Mouse (Mus musculus) C2C12 (cell line): ENCODE data around the gene Def8.

Source experiments
- CEBPB ChIP-seq: IDR thresholded peaks from one replicate; pipeline ENCODE4 v1.6.1; 2011; ENCODE audit warnings: low read depth, mild to moderate bottlenecking, control low read depth, moderate library complexity
- CTCF ChIP-seq: IDR thresholded peaks from one replicate; pipeline ENCODE4 v1.5.1; 2011; ENCODE audit not compliant: control insufficient read depth, insufficient read depth, insufficient read length
- FOSL1 ChIP-seq: IDR thresholded peaks from one replicate; pipeline ENCODE4 v1.8.0; 2011; ENCODE audit warnings: mild to moderate bottlenecking, low read length; ENCODE audit not compliant: poor library complexity, insufficient read depth, severe bottlenecking
- MAX ChIP-seq: IDR thresholded peaks from one replicate; pipeline ENCODE4 v1.6.1; 2011; ENCODE audit warnings: mild to moderate bottlenecking, control low read depth
- MYOG ChIP-seq: IDR thresholded peaks from one replicate; pipeline ENCODE4 v1.6.1; 2011; ENCODE audit not compliant: control insufficient read depth, insufficient read length; ENCODE audit errors: extremely low read depth
- USF1 ChIP-seq: IDR thresholded peaks from one replicate; pipeline ENCODE4 v1.6.1; 2011; ENCODE audit warnings: low read depth, mild to moderate bottlenecking, control low read depth, moderate library complexity

GRCm38 (mm10) chr8:123406786-123407185 is 16.5 kb upstream of the Def8 start, which contains the start of gene Mc1r:
- no peak for TF ChIP-seq MYOG
- peak; percentile 52 for TF ChIP-seq CTCF
- no peak for TF ChIP-seq CEBPB
- no peak for TF ChIP-seq MAX
- TF ChIP-seq USF1: peak; percentile 74
- no peak for TF ChIP-seq FOSL1
